Mouse (Mus musculus) right cerebral cortex, postnatal 36 days (tissue): ENCODE measurements around the gene Sh3bp4.

Source experiments
- DNase-seq, 2 experiments: peaks; one replicate each; pipeline ENCODE4 v3.0.0; 2022; ENCODE audit warnings: low spot score in 2 of 2, mixed read lengths in 1 of 2

Gene Sh3bp4

DNA sequence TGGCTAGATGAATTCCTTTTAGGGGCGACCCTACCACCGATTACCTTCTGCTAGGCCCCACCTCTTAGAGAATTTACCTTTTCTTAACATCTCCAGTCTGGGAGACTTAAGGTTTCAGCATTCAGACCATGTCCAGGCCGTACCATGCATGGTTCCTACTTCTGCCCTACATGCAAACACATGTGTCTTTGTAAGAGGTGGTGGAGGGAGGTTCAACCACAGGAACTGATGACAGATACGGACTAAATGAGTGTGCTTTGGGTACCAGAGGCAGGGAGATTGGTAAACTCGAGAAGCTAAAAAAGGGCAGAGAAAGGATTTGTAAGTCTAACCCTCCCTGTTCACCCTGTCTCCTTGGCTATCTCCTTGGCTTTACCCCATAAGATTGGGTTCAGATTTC is 23.5 kb downstream of the Sh3bp4 start:
- DNase-seq: no peak

GRCm38 (mm10) chr1:89094416-89094815 is 24.2 kb downstream of the Sh3bp4 start:
- no peak for DNase-seq

DNA sequence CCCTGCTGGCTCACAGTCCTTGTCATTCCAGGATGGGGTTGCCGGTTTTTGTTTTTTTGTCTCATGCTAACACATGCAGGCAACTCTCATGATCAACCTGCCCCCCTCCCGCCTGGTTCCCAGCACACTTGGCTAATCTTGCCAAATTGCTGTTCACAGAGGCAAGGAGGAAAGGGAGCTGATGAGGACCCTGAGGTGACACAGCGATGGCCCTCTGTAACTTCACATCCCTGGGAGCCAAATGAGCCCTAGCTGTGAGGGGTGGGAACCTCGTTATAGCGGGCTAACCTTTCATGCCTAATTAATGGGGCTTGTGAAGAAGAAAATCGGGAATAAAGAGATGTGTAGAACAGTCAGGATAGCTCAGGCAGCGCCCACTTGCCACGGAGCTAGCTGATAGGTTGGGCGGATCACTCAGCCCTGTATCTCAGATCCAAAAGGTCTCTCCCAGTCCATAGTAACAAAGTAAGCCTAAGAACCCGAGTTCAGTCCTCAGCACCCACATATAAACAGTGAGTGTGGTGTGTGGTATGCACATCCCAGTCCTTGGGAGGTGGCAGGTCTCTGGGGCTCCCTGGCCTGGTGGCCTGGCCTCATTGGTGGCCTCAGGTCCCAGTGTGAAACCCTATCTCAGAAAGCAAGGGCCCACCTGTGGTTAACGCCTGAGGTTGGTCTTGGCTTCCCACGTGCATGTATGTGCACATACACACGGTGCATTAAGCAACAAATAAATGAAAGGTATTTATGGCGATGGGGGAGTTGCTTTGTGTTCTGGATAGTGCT is 25.6 kb downstream of the Sh3bp4 start:
- DNase-seq: no peak

DNA sequence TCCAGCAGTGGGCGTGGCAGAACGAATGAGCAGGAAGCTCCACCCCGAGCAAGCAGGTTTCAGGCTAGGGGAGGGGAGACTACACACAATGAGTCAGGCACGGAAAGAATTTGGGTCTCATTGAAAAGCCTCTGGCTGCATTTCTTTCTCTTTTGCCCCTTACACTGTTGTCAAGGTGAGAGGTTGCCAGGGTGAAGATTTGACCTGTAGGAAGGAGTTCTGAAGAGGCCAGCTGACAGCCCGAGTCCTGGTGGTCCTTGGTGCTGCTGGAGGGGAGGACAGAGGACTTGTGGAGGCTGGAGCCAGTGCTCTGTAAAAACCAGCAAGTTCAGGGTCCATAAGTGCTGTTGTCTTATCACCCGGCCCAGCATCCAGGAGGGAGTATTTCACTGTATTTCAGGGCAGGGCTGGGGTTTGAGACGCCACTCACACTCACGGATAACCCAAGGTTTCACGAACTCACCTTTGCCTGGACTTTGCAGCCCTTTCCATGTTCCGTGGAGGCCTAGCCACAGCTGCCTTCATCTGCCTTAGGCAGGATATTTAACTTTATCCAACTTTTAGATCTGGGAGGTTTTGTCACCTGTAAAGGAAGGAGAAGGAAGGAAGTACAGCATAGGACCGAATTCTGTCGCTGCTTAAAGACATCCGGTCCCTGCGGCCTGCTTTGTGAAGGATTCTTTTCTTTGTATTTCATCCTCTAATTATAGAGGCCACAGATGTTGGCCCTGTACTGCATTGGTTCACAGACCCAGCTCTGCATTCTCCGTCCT is 32.2 kb downstream of the Sh3bp4 start:
- no peak for DNase-seq

DNA sequence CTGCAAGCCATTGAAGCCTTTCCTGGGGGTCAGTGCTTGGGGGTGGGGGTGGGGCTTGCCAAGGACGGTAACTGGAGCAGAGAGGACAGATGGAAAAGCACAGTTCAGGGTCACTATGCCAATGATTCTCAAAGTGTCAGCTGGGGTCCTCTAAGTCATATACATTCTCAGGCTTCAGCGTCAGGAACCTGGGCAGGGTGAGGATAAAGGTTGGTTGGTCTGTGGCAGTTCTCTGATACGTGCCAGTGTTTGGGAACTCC is 32.7 kb downstream of the Sh3bp4 start:
- DNase-seq: no peak

DNA sequence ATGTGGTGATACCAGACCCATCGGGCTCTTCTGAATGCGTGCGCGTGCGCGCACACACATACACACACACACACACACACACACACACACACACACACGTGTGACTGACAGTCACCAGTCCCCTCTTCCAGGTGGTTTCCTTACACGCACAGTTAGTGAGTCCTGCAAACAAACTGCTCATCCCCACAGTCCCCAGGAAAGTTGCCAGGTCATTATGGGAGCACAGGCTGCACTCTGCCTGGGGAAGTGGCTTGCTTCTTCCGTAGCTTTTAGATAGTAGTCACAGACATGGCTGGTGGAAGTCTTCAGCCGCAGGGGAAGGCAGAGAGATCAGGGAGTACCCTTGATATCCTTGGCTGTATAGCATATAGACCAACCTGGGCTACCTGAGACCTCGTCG is 33.3 kb downstream of the Sh3bp4 start:
- DNase-seq: no peak

DNA sequence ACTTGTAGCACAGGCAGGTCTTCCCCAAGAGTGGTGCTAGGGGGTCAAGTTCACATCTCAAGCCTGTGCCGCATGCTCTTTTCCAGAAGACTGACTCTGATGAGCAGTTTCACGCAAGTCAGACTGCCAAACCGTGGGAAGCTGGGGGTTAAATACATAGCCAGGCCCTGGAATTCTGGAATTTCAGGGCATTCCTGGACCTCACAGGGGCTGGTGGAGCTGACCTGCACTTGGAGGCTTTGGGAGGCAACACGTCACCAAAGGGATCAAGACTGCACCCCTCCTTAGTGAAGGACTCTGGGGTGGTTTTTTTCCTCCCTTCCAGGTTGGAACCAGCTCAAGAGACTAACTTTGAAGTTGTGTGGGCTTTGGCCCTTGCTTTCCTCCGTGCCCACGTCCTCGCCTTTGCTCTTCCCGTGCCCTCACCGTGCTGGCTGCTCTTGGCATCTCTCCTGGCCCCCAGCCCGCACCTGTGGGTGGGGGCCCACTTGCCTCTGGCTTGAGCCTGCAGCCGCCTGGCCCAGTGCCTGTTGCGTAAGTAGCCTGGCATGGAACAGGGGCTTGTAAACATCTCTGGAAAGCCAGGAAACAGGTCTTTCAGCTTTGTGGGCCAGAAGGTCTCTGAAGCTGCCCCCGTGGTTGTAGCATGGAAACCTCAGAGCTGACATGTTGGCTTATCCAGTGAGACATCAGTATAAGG is 34.0 kb downstream of the Sh3bp4 start:
- DNase-seq: no peak

DNA sequence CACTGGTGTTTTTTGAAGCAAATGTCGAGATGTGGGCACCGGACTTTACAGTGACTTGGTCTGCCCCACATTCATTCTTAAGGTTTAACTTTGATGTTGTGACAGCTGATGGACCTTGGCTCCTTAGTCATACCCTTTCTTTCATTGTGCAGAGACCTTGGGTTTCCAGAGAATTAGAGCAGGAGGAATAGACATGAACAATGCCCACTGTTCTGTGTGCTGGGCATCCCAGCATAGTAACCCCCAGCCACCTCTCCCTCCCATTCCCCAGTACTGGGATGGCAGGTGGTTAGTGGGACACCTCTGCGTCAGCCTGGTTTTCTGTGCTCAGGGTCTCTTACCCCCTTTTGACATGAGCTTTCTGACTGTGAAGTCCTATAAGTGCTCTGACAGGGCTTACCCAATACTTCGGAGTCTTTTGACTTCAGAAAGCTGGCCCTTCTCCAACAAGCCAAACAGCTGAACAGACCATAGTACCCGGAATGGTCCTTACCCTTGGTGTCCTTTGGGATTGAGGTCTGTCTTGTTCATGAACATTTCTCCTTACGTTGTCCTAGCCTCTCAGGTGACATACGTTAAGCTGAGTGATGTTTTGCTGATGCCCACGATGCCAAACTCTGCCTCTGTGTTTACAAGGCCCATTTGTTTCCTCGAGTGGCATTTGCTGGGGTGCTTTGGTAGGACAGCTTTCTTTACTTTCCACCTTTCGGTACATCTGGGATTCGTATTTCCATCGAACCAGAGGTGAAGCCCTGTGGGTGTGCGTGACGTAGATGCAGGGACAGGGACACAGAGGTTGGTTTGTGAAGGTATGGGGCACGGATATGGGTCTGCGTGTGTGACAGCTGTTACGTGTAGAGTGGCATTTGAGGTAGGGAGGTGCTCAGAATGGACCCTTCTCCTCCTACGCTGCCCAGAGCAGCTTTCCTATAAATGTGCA is 35.9 kb downstream of the Sh3bp4 start:
- DNase-seq: no peak

- DNase-seq: no peak
Observed at GRCm38 (mm10) chr1:89107466-89107865, 37.3 kb downstream of the Sh3bp4 start.

- no peak for DNase-seq
Observed at GRCm38 (mm10) chr1:89108340-89108896, 38.2 kb downstream of the Sh3bp4 start.

GRCm38 (mm10) chr1:89109767-89110166 is 39.6 kb downstream of the Sh3bp4 start:
- no peak for DNase-seq

- no peak for DNase-seq
Observed at GRCm38 (mm10) chr1:89110767-89111534, 40.7 kb downstream of the Sh3bp4 start.

- no peak for DNase-seq
Observed at GRCm38 (mm10) chr1:89112544-89112943, 42.3 kb downstream of the Sh3bp4 start.

DNA sequence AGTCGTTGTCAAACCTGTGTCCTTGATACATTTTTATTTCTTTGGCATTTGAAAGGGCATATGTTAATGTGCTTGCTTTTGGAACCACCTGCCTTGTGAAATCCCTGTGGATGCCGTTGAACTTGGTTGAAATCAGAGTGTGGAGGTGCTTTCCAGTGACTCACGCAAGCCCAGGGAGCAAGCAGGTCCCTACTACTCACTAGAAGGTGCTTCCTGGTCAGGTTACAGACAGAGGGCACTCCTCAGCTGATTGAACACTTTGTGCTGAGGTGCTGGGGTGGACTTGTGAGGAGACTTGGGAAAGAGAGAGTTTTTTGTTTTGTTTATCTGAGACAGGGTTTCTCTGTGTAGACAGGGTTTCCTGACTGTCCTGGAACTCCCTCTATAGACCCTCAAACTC is 43.5 kb downstream of the Sh3bp4 start:
- DNase-seq: no peak

DNA sequence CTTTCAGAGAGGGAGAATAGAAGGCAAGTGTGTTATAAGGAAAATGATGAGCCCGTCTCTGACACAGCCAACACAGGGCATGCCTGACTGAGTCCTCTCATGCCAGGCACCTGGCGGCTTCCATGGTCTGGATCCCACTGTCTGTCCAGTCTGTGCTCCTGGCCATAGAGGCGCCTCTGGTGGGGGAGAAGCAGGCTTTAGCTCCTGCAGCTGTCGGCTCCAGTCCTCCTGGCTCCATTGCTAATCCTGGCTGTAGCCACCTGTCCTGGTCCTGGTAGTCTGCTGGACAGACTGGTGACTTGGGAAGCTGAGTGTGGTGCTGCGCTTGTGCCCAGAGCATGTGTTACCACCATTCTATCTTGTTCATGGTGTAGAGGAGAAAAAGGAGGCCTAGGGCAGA is 46.8 kb downstream of the Sh3bp4 start:
- no peak for DNase-seq

GRCm38 (mm10) chr1:89118076-89118475 is 47.9 kb downstream of the Sh3bp4 start:
- DNase-seq: no peak

DNA sequence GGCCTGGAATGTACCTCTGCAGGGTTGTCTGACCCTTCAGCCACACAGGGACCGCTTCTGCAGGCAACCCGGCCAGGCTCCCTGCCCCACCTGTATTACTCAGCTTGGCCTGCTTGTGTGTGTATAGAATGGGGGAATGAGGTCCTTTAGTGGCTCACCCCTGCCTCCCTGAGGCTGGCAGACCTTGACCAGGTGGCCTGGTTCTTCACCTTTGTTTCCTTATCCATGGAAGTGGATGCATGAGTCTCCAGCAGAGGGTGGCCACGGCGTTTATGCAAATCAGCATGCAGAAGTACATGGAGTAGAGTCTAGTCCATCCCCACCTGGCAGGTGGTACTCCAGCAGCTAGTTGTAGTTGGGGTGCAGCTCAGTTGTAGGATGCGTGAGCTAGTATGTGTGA is 48.6 kb downstream of the Sh3bp4 start:
- no peak for DNase-seq

DNA sequence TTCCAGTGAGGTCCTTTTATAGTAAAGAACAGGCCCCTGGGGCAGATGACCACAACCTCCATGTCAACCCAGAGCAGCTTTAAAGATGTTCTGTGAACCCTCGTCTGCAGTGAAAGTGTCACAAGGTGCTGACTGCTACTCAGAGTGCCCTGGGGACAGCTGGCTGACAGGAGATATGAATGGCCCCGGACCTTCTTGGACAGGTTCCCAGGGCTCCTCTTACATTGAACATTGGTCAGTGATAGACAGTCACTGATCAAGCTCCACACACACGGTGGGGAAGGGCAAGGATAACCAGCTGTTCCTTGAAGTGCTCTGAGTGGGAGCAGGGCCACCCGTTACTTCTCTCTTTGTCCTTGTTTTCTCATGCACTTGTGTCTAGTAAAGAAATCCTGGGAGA is 50.1 kb downstream of the Sh3bp4 start:
- DNase-seq: no peak

- DNase-seq: no peak
Observed at GRCm38 (mm10) chr1:89121466-89121865, 51.3 kb downstream of the Sh3bp4 start.

DNA sequence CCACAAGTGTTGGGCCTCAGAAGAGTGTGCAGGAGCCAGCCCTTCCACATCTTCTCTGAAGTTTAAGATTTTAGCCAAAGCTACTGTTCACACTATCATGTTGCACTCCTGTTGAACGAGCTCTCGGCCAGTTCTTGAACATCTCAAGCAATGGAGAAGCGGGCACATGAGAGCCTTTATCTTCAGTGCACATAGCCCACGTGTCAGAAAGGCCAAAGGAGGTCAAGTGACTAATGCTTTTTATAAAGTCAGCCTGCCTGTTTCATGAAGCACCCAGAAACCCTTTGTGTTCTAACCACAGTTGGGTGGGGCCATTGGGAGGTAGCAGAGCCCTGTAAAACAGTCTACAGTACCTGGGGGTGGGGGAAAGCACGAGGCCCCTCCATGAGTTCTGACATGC is 52.2 kb downstream of the Sh3bp4 start:
- no peak for DNase-seq

GRCm38 (mm10) chr1:89124076-89124475 is 53.9 kb downstream of the Sh3bp4 start:
- DNase-seq: no peak
